Mouse (Mus musculus) MEL (cell line): ENCODE data around the gene Smoc1. TPM values are rescaled to one million over a fixed set of nuclear protein-coding genes. Genes with fewer than 3 reads are reported as not detected.

Source experiments
- DNase-seq: peaks from one replicate; pipeline ENCODE4 v3.0.0; 2011; ENCODE audit warnings: low read depth, low spot score
- H3K27ac ChIP-seq: 2 replicates; pipeline ENCODE4 v1.5.1; 2012; ENCODE audit warnings: low read depth, mild to moderate bottlenecking, control low read depth, low read length, moderate library complexity; ENCODE audit not compliant: control insufficient read depth
- H3K27me3 ChIP-seq, 2 experiments: fragments of 150-350 bp in 1 of 2; sonication (generic) in 1 of 2; 2 replicates each; pipeline ENCODE4 v1.6.1; 2012; ENCODE audit warnings: low read length in 2 of 2, mild to moderate bottlenecking in 2 of 2, improper control_type of control experiment in 1 of 2, moderate library complexity in 1 of 2; ENCODE audit not compliant: insufficient read depth in 2 of 2, control insufficient read depth in 1 of 2
- H3K36me3 ChIP-seq, 2 experiments: 2 replicates each; pipeline ENCODE4 v1.6.1; 2012 to 2014; ENCODE audit warnings: low read length in 2 of 2, improper control_type of control experiment in 1 of 2, inconsistent platforms in 1 of 2, mild to moderate bottlenecking in 1 of 2; ENCODE audit not compliant: insufficient read depth in 2 of 2, control insufficient read depth in 1 of 2
- H3K4me1 ChIP-seq, 2 experiments: fragments of 150-350 bp in 1 of 2; sonication (generic) in 1 of 2; 2 replicates each; pipeline ENCODE4 v1.6.1; 2012; ENCODE audit warnings: low read length in 2 of 2, improper control_type of control experiment in 1 of 2, mild to moderate bottlenecking in 1 of 2; ENCODE audit not compliant: insufficient read depth in 2 of 2, control insufficient read depth in 1 of 2
- H3K4me3 ChIP-seq, 2 experiments: fragments of 150-350 bp in 1 of 2; sonication (generic) in 1 of 2; 2 replicates each; pipeline ENCODE4 v1.5.1; 2012; ENCODE audit warnings: low read depth in 2 of 2, low read length in 2 of 2, mild to moderate bottlenecking in 2 of 2, moderate library complexity in 2 of 2, control low read depth in 1 of 2, improper control_type of control experiment in 1 of 2; ENCODE audit not compliant: control insufficient read depth in 1 of 2, insufficient read depth in 1 of 2
- H3K79me2 ChIP-seq: 2 replicates; pipeline ENCODE4 v1.6.1; 2012; ENCODE audit warnings: mild to moderate bottlenecking, low read length, moderate library complexity; ENCODE audit not compliant: control insufficient read depth, poor library complexity, insufficient read depth
- H3K9ac ChIP-seq: 2 replicates; pipeline ENCODE4 v1.6.1; 2012; ENCODE audit warnings: low read depth, mild to moderate bottlenecking, control low read depth, low read length, moderate library complexity; ENCODE audit not compliant: control insufficient read depth, poor library complexity, severe bottlenecking
- H3K9me3 ChIP-seq: fragments of 150-350 bp; sonication (generic); replicated peaks from 2 replicates; pipeline ENCODE4 v1.6.1; 2012; ENCODE audit warnings: mild to moderate bottlenecking, low read length, improper control_type of control experiment, moderate library complexity; ENCODE audit not compliant: insufficient read depth
- BHLHE40 ChIP-seq: IDR thresholded peaks from 2 replicates; pipeline ENCODE4 v1.6.1; 2012; ENCODE audit warnings: low read depth, mild to moderate bottlenecking, inconsistent platforms, low read length, improper control_type of control experiment, borderline replicate concordance
- CTCF ChIP-seq, 3 experiments: IDR thresholded peaks in 2 of 3; conservative IDR thresholded peaks in 1 of 3; 2 replicates each; pipeline ENCODE4 v1.5.1; 2011 to 2012; ENCODE audit warnings: low read length in 3 of 3, low read depth in 2 of 3, mild to moderate bottlenecking in 2 of 3, improper control_type of control experiment in 1 of 3, inconsistent platforms in 1 of 3, mixed read lengths in 1 of 3, moderate library complexity in 1 of 3; ENCODE audit not compliant: control insufficient read depth in 1 of 3, insufficient read depth in 1 of 3, poor library complexity in 1 of 3, severe bottlenecking in 1 of 3
- E2F4 ChIP-seq: IDR thresholded peaks from 2 replicates; pipeline ENCODE4 v1.6.1; 2011; ENCODE audit warnings: low read depth, low read length, improper control_type of control experiment, borderline replicate concordance
- ELF1 ChIP-seq: IDR thresholded peaks from 2 replicates; pipeline ENCODE4 v1.6.1; 2014; ENCODE audit warnings: low read depth, mild to moderate bottlenecking, inconsistent platforms, low read length, improper control_type of control experiment, moderate library complexity
- ETS1 ChIP-seq: IDR thresholded peaks from 2 replicates; pipeline ENCODE4 v1.6.1; 2012; ENCODE audit warnings: low read depth, mild to moderate bottlenecking, inconsistent platforms, low read length, improper control_type of control experiment, moderate library complexity
- GABPA ChIP-seq: IDR thresholded peaks from 2 replicates; pipeline ENCODE4 v1.6.1; 2012; ENCODE audit warnings: low read depth, mild to moderate bottlenecking, inconsistent platforms, low read length, improper control_type of control experiment, moderate library complexity
- GATA1 ChIP-seq: IDR thresholded peaks from 2 replicates; pipeline ENCODE4 v1.6.1; 2011; ENCODE audit warnings: low read depth, low read length, improper control_type of control experiment
- HCFC1 ChIP-seq: IDR thresholded peaks from 2 replicates; pipeline ENCODE4 v1.6.1; 2012; ENCODE audit warnings: low read depth, mild to moderate bottlenecking, inconsistent platforms, low read length, improper control_type of control experiment, moderate library complexity
- JUND ChIP-seq: IDR thresholded peaks from 2 replicates; pipeline ENCODE4 v1.6.1; 2011; ENCODE audit warnings: low read depth, mild to moderate bottlenecking, improper control_type of control experiment, low read length
- KAT2A ChIP-seq: conservative IDR thresholded peaks from 2 replicates; pipeline ENCODE4 v1.6.1; 2012; ENCODE audit warnings: low read depth, low read length, improper control_type of control experiment, inconsistent platforms
- MAFK ChIP-seq: IDR thresholded peaks from 2 replicates; pipeline ENCODE4 v1.6.1; 2011; ENCODE audit warnings: low read depth, mild to moderate bottlenecking, low read length, improper control_type of control experiment, borderline replicate concordance
- MAX ChIP-seq: IDR thresholded peaks from 2 replicates; pipeline ENCODE4 v1.6.1; 2011; ENCODE audit warnings: low read length, improper control_type of control experiment
- MXI1 ChIP-seq: IDR thresholded peaks from 2 replicates; pipeline ENCODE4 v1.6.1; 2011; ENCODE audit warnings: mild to moderate bottlenecking, low read depth, low read length, improper control_type of control experiment
- MYB ChIP-seq: IDR thresholded peaks from 2 replicates; pipeline ENCODE4 v1.6.1; 2011; ENCODE audit warnings: mild to moderate bottlenecking, low read depth, low read length, improper control_type of control experiment
- MYC ChIP-seq: IDR thresholded peaks from 2 replicates; pipeline ENCODE4 v1.6.1; 2011; ENCODE audit warnings: low read depth, mild to moderate bottlenecking, low read length, improper control_type of control experiment, moderate library complexity
- RCOR1 ChIP-seq: IDR thresholded peaks from 2 replicates; pipeline ENCODE4 v1.6.1; 2012; ENCODE audit warnings: low read depth, mild to moderate bottlenecking, inconsistent platforms, low read length, improper control_type of control experiment
- SMC3 ChIP-seq: IDR thresholded peaks from 2 replicates; pipeline ENCODE4 v1.6.1; 2011; ENCODE audit warnings: low read depth, low read length, improper control_type of control experiment
- TAL1 ChIP-seq: IDR thresholded peaks from 2 replicates; pipeline ENCODE4 v1.6.1; 2012; ENCODE audit warnings: mild to moderate bottlenecking, inconsistent platforms, low read length, moderate library complexity, mixed read lengths
- TBP ChIP-seq: IDR thresholded peaks from 2 replicates; pipeline ENCODE4 v1.8.0; 2011; ENCODE audit warnings: low read depth, low read length, improper control_type of control experiment
- TCF12 ChIP-seq: IDR thresholded peaks from 2 replicates; pipeline ENCODE4 v1.6.1; 2014; ENCODE audit warnings: low read depth, mild to moderate bottlenecking, inconsistent platforms, low read length, improper control_type of control experiment, moderate library complexity
- UBTF ChIP-seq: IDR thresholded peaks from 2 replicates; pipeline ENCODE4 v1.6.1; 2012; ENCODE audit warnings: low read depth, mild to moderate bottlenecking, inconsistent platforms, low read length, improper control_type of control experiment, moderate library complexity, borderline replicate concordance; ENCODE audit not compliant: insufficient read depth
- USF1 ChIP-seq: IDR thresholded peaks from 2 replicates; pipeline ENCODE4 v1.6.1; 2014; ENCODE audit warnings: low read depth, mild to moderate bottlenecking, inconsistent platforms, low read length, improper control_type of control experiment, moderate library complexity
- USF2 ChIP-seq, 2 experiments: IDR thresholded peaks; 2 replicates each; pipeline ENCODE4 v1.6.1; 2011 to 2012; ENCODE audit warnings: improper control_type of control experiment in 2 of 2, low read length in 2 of 2, borderline replicate concordance in 1 of 2, inconsistent platforms in 1 of 2, low read depth in 1 of 2, mild to moderate bottlenecking in 1 of 2; ENCODE audit not compliant: insufficient read depth in 1 of 2
- ZKSCAN1 ChIP-seq: IDR thresholded peaks from 2 replicates; pipeline ENCODE4 v1.6.1; 2012; ENCODE audit warnings: low read depth, mild to moderate bottlenecking, inconsistent platforms, low read length, improper control_type of control experiment, moderate library complexity
- ZMIZ1 ChIP-seq: IDR thresholded peaks from 2 replicates; pipeline ENCODE4 v1.6.1; 2012; ENCODE audit warnings: low read depth, mild to moderate bottlenecking, inconsistent platforms, low read length, improper control_type of control experiment, moderate library complexity
- ZNF384 ChIP-seq: IDR thresholded peaks from 2 replicates; pipeline ENCODE4 v1.6.1; 2012; ENCODE audit warnings: low read depth, mild to moderate bottlenecking, inconsistent platforms, low read length, improper control_type of control experiment
- polyA plus RNA-seq, 2 experiments: library from polyadenylated mRNA; stranded (reverse) in 1 of 2; unstranded in 1 of 2; fragments of >175 nt in 1 of 2; fragments of >200 nt in 1 of 2; gene quantifications; 2 replicates each; pipeline versions ENCODE4 v1.2.1 to v1.2.4; 2012; ENCODE audit warnings: low replicate concordance in 2 of 2, low read depth in 1 of 2; ENCODE audit not compliant: insufficient read length in 2 of 2, insufficient read depth in 1 of 2, missing spikeins in 1 of 2
- total RNA-seq: library from RNA; depleted of rRNA; stranded (reverse); fragments of 300-350 nt; gene quantifications from 2 replicates; pipeline ENCODE4 v1.2.3, GENCODE M21; 2012

Smoc1 gene
- total and polyA plus RNA-seq, 3 experiments, result 18.8 to 23.3 TPM; not detected in 1

GRCm38 (mm10) chr12:81141329-81141711 lies 114.7 kb downstream of the Smoc1 start:
- no peak overlapping the region for H3K9ac ChIP-seq

DNA sequence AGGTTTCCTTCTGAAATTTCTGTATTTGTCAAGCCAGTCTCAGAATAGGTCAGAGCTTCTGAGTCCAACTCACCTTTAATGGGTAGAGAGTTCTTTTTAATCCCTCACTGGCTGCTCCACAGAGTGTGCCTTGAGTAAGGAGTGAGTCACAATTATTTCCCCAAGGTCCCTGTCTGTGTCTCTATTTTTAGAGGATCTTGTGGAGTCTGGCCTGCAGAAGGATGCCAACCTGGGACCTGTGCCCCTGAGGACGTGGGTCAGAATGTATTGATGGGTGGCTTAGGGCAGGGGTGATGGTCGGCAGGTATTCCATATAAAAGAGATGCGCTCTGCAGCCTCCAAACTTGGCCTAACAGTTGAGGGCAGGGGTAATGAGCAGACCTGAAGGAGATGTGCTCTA lies 115.6 kb downstream of the Smoc1 start:
- H3K4me1 ChIP-seq, result no peaks in the 10 kb centered on the region
- no peak for TF ChIP-seq ELF1
- no peak for TF ChIP-seq TBP
- TF ChIP-seq GABPA, result no peak
- no peak for TF ChIP-seq RCOR1
- TF ChIP-seq ZMIZ1, result no peak
- no peak for TF ChIP-seq HCFC1
- no peak for TF ChIP-seq MAFK
- TF ChIP-seq ZKSCAN1, result no peak
- no peak for TF ChIP-seq USF1
- no peak for TF ChIP-seq SMC3
- TF ChIP-seq MYB, result no peak
- no peak for TF ChIP-seq CTCF (IDR thresholded peaks at IDR 0.05 in 2 of 3, conservative IDR thresholded peaks at IDR 0.05 in 1 of 3; ENCODE audit: control insufficient read depth in 1 of 3, insufficient read depth in 1 of 3, low read depth in 2 of 3, low read length in 3 of 3, poor library complexity in 1 of 3, severe bottlenecking in 1 of 3)
- TF ChIP-seq MAX, result no peak
- no peak for TF ChIP-seq GATA1
- no peak for TF ChIP-seq JUND
- no peak for TF ChIP-seq UBTF
- no peak for TF ChIP-seq TCF12
- TF ChIP-seq MYC, result no peak
- no peaks in the 10 kb centered on the region for H3K27me3 ChIP-seq
- no peak overlapping the region for H3K9ac ChIP-seq
- H3K9me3 ChIP-seq, result no peaks in the 10 kb centered on the region
- H3K36me3 ChIP-seq, result no peaks in the 10 kb centered on the region
- H3K79me2 ChIP-seq, result no peaks in the 10 kb centered on the region
- H3K4me3 ChIP-seq, result no peak overlapping the region
- DNase-seq, result no peak
- no peak overlapping the region for H3K27ac ChIP-seq

More at GRCm38 (mm10) chr12:81141329-81141711, 114.7 kb downstream of the Smoc1 start:
- Histone ChIP-seq H3K79me2 (no peaks in the 10 kb centered on the region), H3K4me3 (no peak overlapping the region), H3K4me1 (no peaks in the 10 kb centered on the region), H3K27me3 (no peaks in the 10 kb centered on the region), H3K27ac (no peak overlapping the region), H3K9me3 (no peaks in the 10 kb centered on the region), H3K36me3 (no peaks in the 10 kb centered on the region)
- TF ChIP-seq MAX (no peak), SMC3 (no peak), HCFC1 (no peak), CTCF (IDR thresholded peaks at IDR 0.05 in 2 of 3, conservative IDR thresholded peaks at IDR 0.05 in 1 of 3; ENCODE audit: control insufficient read depth in 1 of 3, insufficient read depth in 1 of 3, low read depth in 2 of 3, low read length in 3 of 3, poor library complexity in 1 of 3, severe bottlenecking in 1 of 3) (no peak), TAL1 (no peak), ZNF384 (no peak), MXI1 (no peak), BHLHE40 (no peak), TCF12 (no peak), RCOR1 (no peak), E2F4 (no peak), MYC (no peak), USF2 (IDR thresholded peaks at IDR 0.05; ENCODE audit: borderline replicate concordance in 1 of 2, insufficient read depth in 1 of 2, low read depth in 1 of 2, low read length in 2 of 2) (no peak), ETS1 (no peak), KAT2A (no peak), GATA1 (no peak)
- TF ChIP-seq, all 39 proteins: peak for 0
- no peak for DNase-seq
